Comparison of ENCODE assay signal across 27 mouse cellular contexts in genomic region chr6:54210971-54211370, GRCm38 (mm10).
DNase-seq lines count a peak whose midpoint lies in the region; ATAC-seq and TF ChIP-seq lines count a peak whose summit lies in the region.
"Had no signal": no experiment of that assay in that cellular context is flagged by ENCODE, and none has a peak within 500 bp of the region (broad histone marks: within the 10 kb centered on the region; RNA-seq: fewer than 3 reads in every experiment).

No protein-coding gene starts in this region.

- H3K36me3 ChIP-seq in embryonic facial prominence, embryonic 13.5 days: no peaks in the 10 kb centered on the region
- no peaks in the 10 kb centered on the region for H3K36me3 ChIP-seq in embryonic facial prominence, embryonic 10.5 days (replicated peaks)
- H3K36me3 ChIP-seq in forebrain, embryonic 12.5 days (replicated peaks): no peaks in the 10 kb centered on the region
- H3K36me3 ChIP-seq in forebrain, embryonic 15.5 days: no peaks in the 10 kb centered on the region
- H3K36me3 ChIP-seq in midbrain, embryonic 10.5 days: no peaks in the 10 kb centered on the region
- no peaks in the 10 kb centered on the region for H3K36me3 ChIP-seq in midbrain, embryonic 16.5 days (ENCODE audit: control insufficient read depth, insufficient read depth, low read length)
- no peaks in the 10 kb centered on the region for H3K36me3 ChIP-seq in liver, postnatal 0 days (replicated peaks; ENCODE audit: insufficient read depth, low read length)
- H3K36me3 ChIP-seq: embryonic facial prominence, embryonic 12.5 days; G1E; heart, embryonic 13.5 days had no signal

- no peak overlapping the region for H3K9ac ChIP-seq in embryonic facial prominence, embryonic 13.5 days
- no peak overlapping the region for H3K9ac ChIP-seq in forebrain, embryonic 12.5 days
- H3K9ac ChIP-seq in forebrain, embryonic 15.5 days (replicated peaks): no peak overlapping the region
- no peak overlapping the region for H3K9ac ChIP-seq in midbrain, embryonic 16.5 days (ENCODE audit: low read depth, low read length)
- H3K9ac ChIP-seq in liver, postnatal 0 days (replicated peaks): no peak overlapping the region
- H3K9ac ChIP-seq: embryonic facial prominence, embryonic 12.5 days; heart, embryonic 13.5 days; hindbrain, embryonic 14.5 days had no signal

- no peak for TF ChIP-seq EP300 in liver, postnatal 0 days (IDR thresholded peaks at IDR 0.05; ENCODE audit: low read depth)

- H3K4me3 ChIP-seq in embryonic facial prominence, embryonic 13.5 days: no peak overlapping the region
- H3K4me3 ChIP-seq in embryonic facial prominence, embryonic 10.5 days: no peak overlapping the region
- H3K4me3 ChIP-seq in forebrain, embryonic 12.5 days (replicated peaks): no peak overlapping the region
- H3K4me3 ChIP-seq in forebrain, embryonic 15.5 days: no peak overlapping the region
- H3K4me3 ChIP-seq in midbrain, embryonic 10.5 days: no peak overlapping the region
- no peak overlapping the region for H3K4me3 ChIP-seq in midbrain, embryonic 16.5 days (ENCODE audit: low read depth, low read length)
- no peak overlapping the region for H3K4me3 ChIP-seq in liver, postnatal 0 days (ENCODE audit: low read depth, low read length)
- H3K4me3 ChIP-seq: embryonic facial prominence, embryonic 12.5 days; erythroblast, embryonic 14.5 days; gastrocnemius, adult 2 months; heart, embryonic 13.5 days had no signal

- TF ChIP-seq CTCF in liver, postnatal 0 days (IDR thresholded peaks at IDR 0.05; ENCODE audit: low read depth): no peak

- ATAC-seq in embryonic facial prominence, embryonic 13.5 days (ENCODE audit: insufficient number of reproducible peaks, insufficient read depth, low FRiP score, low TSS enrichment, low read depth): no peak
- no peak for ATAC-seq in forebrain, embryonic 12.5 days (ENCODE audit: low FRiP score)
- no peak for ATAC-seq in forebrain, embryonic 15.5 days (replicated peaks)
- no peak for ATAC-seq in midbrain, embryonic 16.5 days
- no peak for ATAC-seq in liver, postnatal 0 days
- ATAC-seq: hindbrain, postnatal 0 days; inflammation-experienced regulatory T-cells, adult 6 months; intestine, embryonic 16.5 days; Patski had no signal

- H3K4me1 ChIP-seq in embryonic facial prominence, embryonic 13.5 days: peaks cover 5% of the 10 kb centered on the region; the same call in 1 of the 2 replicates
- peaks cover 11% of the 10 kb centered on the region for H3K4me1 ChIP-seq in embryonic facial prominence, embryonic 10.5 days
- H3K4me1 ChIP-seq in forebrain, embryonic 12.5 days: peaks cover 22% of the 10 kb centered on the region
- 0 out of 2 replicates have a peak, but pooled peaks cover 3% of the 10 kb centered on the region for H3K4me1 ChIP-seq in forebrain, embryonic 15.5 days
- H3K4me1 ChIP-seq in midbrain, embryonic 10.5 days: peaks cover 51% of the 10 kb centered on the region
- H3K4me1 ChIP-seq in midbrain, embryonic 16.5 days (ENCODE audit: control insufficient read depth, insufficient read depth, low read length): peaks cover 3% of the 10 kb centered on the region; the same call in 1 of the 2 replicates
- peaks cover 3% of the 10 kb centered on the region; the same call in 1 of the 2 replicates for H3K4me1 ChIP-seq in liver, postnatal 0 days (ENCODE audit: insufficient read depth)
- H3K4me1 ChIP-seq: embryonic facial prominence, embryonic 12.5 days; heart, embryonic 13.5 days had no signal

- H3K4me2 ChIP-seq in embryonic facial prominence, embryonic 13.5 days: no peak overlapping the region
- H3K4me2 ChIP-seq in forebrain, embryonic 12.5 days: no peak overlapping the region
- no peak overlapping the region for H3K4me2 ChIP-seq in forebrain, embryonic 15.5 days (replicated peaks)
- no peak overlapping the region for H3K4me2 ChIP-seq in midbrain, embryonic 16.5 days (ENCODE audit: low read length)
- H3K4me2 ChIP-seq in liver, postnatal 0 days (ENCODE audit: low read depth, low read length): no peak overlapping the region
- H3K4me2 ChIP-seq: embryonic facial prominence, embryonic 12.5 days; heart, embryonic 13.5 days; hindbrain, embryonic 14.5 days had no signal

- DNase-seq in embryonic facial prominence, embryonic 10.5 days (ENCODE audit: low spot score): no peak
- DNase-seq in midbrain, embryonic 10.5 days (ENCODE audit: low spot score): no peak
- DNase-seq in retina, embryonic 14.5 days (ENCODE audit: low spot score): peak; percentile 10
- no peak for DNase-seq in liver, postnatal 0 days
- DNase-seq: adrenal gland, postnatal 10 days; adrenal gland, postnatal 36 days; cerebellum, adult 18-20 months; cerebellum, adult 9-10 months; cerebellum, postnatal 14 days; gastrocnemius, adult 2 months; gastrocnemius, postnatal 14 days; heart, postnatal 14 days; heart, postnatal 4 days had no signal

- H3K27ac ChIP-seq in embryonic facial prominence, embryonic 13.5 days: peak overlapping the region; percentile 30; the same call in 1 of the 2 replicates
- no peak overlapping the region for H3K27ac ChIP-seq in embryonic facial prominence, embryonic 10.5 days (replicated peaks)
- H3K27ac ChIP-seq in forebrain, embryonic 12.5 days: 0 out of 2 replicates have a peak overlapping the region, but pooled peaks have one; percentile 31
- H3K27ac ChIP-seq in forebrain, embryonic 15.5 days (replicated peaks): no peak overlapping the region
- 0 out of 2 replicates have a peak overlapping the region, but pooled peaks have one; percentile 71 for H3K27ac ChIP-seq in midbrain, embryonic 10.5 days (replicated peaks)
- H3K27ac ChIP-seq in midbrain, embryonic 16.5 days (ENCODE audit: low read length): no peak overlapping the region
- H3K27ac ChIP-seq in liver, postnatal 0 days (ENCODE audit: low read depth): no peak overlapping the region
- H3K27ac ChIP-seq: embryonic facial prominence, embryonic 12.5 days; gastrocnemius, adult 2 months; heart, embryonic 13.5 days; hindbrain, embryonic 14.5 days; hindbrain, postnatal 0 days had no signal

- H3K9me3 ChIP-seq in embryonic facial prominence, embryonic 13.5 days: no peaks in the 10 kb centered on the region
- H3K9me3 ChIP-seq in embryonic facial prominence, embryonic 10.5 days: no peaks in the 10 kb centered on the region
- no peaks in the 10 kb centered on the region for H3K9me3 ChIP-seq in forebrain, embryonic 12.5 days
- H3K9me3 ChIP-seq in forebrain, embryonic 15.5 days: no peaks in the 10 kb centered on the region
- H3K9me3 ChIP-seq in midbrain, embryonic 10.5 days (replicated peaks): no peaks in the 10 kb centered on the region
- no peaks in the 10 kb centered on the region for H3K9me3 ChIP-seq in midbrain, embryonic 16.5 days (replicated peaks; ENCODE audit: control insufficient read depth, low read length, poor library complexity, severe bottlenecking)
- no peaks in the 10 kb centered on the region for H3K9me3 ChIP-seq in liver, postnatal 0 days (ENCODE audit: low read length)
- H3K9me3 ChIP-seq: embryonic facial prominence, embryonic 12.5 days; heart, embryonic 13.5 days had no signal

- 66% methylated on average over 4 of the region's 4 CpGs for WGBS in embryonic facial prominence, embryonic 13.5 days
- 73% methylated on average over 4 of the region's 4 CpGs for WGBS in embryonic facial prominence, embryonic 10.5 days
- 29% methylated on average over 4 of the region's 4 CpGs for WGBS in forebrain, embryonic 12.5 days
- WGBS in forebrain, embryonic 15.5 days: 21% methylated on average over 4 of the region's 4 CpGs
- WGBS in midbrain, embryonic 10.5 days: 41% methylated on average over 4 of the region's 4 CpGs
- WGBS in midbrain, embryonic 16.5 days: 27% methylated on average over 4 of the region's 4 CpGs
- 71% methylated on average over 4 of the region's 4 CpGs for WGBS in liver, postnatal 0 days (ENCODE audit: insufficient replicate concordance)

- H3K27me3 ChIP-seq in embryonic facial prominence, embryonic 13.5 days: peaks cover 3% of the 10 kb centered on the region; the same call in 1 of the 2 replicates
- H3K27me3 ChIP-seq in embryonic facial prominence, embryonic 10.5 days (replicated peaks; ENCODE audit: low read depth, poor library complexity, severe bottlenecking): peaks cover 10% of the 10 kb centered on the region; the same call in 1 of the 2 replicates
- H3K27me3 ChIP-seq in forebrain, embryonic 12.5 days: peaks cover 8% of the 10 kb centered on the region; the same call in 1 of the 2 replicates
- no peaks in the 10 kb centered on the region for H3K27me3 ChIP-seq in forebrain, embryonic 15.5 days
- peaks cover 75% of the 10 kb centered on the region for H3K27me3 ChIP-seq in midbrain, embryonic 10.5 days (ENCODE audit: low read depth, poor library complexity, severe bottlenecking)
- H3K27me3 ChIP-seq in midbrain, embryonic 16.5 days (ENCODE audit: control insufficient read depth, insufficient read depth, low read depth, low read length): no peaks in the 10 kb centered on the region; the same call in 1 of the 2 replicates
- H3K27me3 ChIP-seq in liver, postnatal 0 days (ENCODE audit: insufficient read depth, low read length): no peaks in the 10 kb centered on the region
- H3K27me3 ChIP-seq: CH12.LX; embryonic facial prominence, embryonic 12.5 days; heart, embryonic 13.5 days; Patski had no signal

Comparison
In these comparisons a context has a peak if more than half of its experiments do, and no peak if none do; other contexts are left out.
1. H3K27ac ChIP-seq: peak in embryonic facial prominence, embryonic 13.5 days (single experiment), forebrain, embryonic 12.5 days (single experiment) and midbrain, embryonic 10.5 days (single experiment); none in embryonic facial prominence, embryonic 10.5 days (single experiment), forebrain, embryonic 15.5 days (single experiment), midbrain, embryonic 16.5 days (single experiment) and liver, postnatal 0 days (single experiment).